Mouse (Mus musculus): ENCODE data around the gene Olfr933.

DNA sequence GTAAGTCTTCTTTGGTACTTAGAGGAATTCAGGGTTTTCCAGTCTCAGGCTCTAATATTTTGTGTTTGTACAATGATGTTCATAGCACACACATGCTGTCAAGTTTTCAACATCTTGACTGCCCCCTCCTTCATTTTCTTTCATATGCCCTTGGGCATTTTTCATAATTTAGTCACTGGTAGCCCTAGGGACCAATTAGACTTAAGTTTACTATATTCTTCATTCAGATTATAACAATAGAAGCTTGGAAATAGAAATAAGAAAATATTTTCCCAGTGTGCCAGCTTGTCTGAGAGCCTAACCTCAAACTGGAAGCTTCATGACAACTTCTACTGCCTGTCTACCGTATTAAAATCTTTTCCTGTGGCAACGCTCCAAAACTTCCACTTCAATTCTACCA is 16.1 kb downstream of the Olfr933 start, which contains the start of gene Olfr934:
- no peak for TF ChIP-seq CTCF (IDR thresholded peaks at IDR 0.05; ENCODE audit: control insufficient read depth, insufficient read depth, insufficient replicate concordance, low read depth, low read length)
- no peak for TF ChIP-seq POLR2A (IDR thresholded peaks at IDR 0.05; ENCODE audit: control insufficient read depth, low read depth, low read length)

Measured in testis, adult 2 months (tissue).